Mouse (Mus musculus) lung, postnatal 4 days (tissue): Measurements from ENCODE around the gene Psmg4.

Source experiments
- DNase-seq, 2 experiments: peaks; one replicate each; pipeline ENCODE4 v3.0.0; 2021

The Psmg4 gene

DNA sequence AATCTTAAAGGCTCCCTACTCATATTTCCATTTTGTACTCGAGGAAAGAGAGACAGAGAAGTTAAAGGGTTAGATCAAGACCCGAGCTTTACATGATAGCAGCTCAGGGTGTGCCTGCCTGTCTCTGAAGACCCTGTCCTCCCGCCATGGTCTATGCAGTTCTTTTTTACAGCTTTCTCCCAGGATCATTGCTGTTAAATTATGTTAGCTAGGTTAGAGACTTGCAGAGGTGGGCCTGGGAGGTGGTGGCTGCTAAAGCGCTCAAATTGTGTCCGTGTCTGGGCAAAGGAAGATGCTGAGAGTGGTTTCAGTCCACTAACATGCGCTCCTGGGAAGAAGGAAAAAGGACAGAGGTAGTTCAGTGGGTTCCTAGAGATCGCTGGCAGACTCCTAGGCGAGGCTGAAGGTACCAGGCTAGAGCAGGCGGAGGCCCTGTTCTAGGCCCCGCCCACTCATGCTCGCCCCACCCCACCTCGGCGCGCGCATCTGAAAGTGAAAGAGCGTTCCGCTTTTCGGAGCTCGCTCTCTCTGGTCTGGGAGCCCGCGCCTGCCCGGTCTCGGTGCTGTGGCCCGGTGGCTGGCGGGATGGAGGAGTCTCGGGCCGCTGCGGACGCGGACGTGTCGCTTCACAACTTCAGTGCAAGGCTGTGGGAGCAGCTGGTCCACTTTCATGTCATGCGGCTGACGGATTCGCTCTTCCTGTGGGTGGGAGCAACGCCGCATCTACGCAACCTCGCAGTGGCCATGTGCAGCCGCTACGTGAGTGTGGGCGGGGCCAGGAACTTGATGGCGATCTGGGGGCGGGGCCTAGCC, at the start of gene Psmg4:
TSS of gene Psmg4 (plus strand) at position 474 of the 813 bp plus-strand sequence.
- peak; percentile 94 to 95 for DNase-seq

DNA sequence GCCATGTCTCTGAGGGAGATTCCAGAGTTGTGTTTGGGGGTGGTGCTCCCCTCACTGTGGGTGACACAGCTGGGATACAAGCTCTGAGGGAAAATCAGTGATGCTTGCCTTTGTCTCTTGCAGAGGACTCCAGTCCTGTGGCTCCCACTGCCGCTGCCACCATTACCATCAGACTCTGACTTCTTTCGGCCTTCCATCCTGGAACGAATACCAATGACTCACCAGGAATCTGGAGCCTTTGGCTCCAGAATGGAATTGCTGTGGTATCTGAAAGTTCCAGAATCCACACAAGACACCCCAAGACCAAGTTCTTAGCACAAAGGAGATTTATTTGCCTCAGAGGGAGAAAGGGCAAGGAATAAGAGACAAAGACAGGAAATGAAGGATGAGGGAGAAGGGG, 49.7 kb upstream of the Psmg4 start:
- DNase-seq = no peak

DNA sequence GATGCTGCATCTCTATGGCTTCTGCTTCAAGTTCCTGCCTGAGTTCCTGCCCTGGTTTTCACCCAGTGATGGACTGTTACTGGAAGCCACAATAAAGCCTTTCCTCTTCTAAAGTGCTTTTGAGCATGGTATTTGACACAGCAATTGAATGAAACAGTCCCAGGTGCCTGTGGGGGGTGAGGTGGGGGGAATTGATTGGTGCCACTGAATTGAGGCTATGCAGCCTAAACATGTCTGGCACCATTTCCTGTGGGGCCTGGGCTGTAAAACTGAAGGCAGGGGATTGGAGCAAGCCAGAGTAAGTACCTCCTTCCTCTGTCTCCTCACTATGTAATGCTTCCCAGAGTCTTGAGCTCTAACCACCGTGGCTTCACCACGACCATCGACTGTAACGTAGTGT, 48.1 kb upstream of the Psmg4 start:
- DNase-seq = no peak

DNA sequence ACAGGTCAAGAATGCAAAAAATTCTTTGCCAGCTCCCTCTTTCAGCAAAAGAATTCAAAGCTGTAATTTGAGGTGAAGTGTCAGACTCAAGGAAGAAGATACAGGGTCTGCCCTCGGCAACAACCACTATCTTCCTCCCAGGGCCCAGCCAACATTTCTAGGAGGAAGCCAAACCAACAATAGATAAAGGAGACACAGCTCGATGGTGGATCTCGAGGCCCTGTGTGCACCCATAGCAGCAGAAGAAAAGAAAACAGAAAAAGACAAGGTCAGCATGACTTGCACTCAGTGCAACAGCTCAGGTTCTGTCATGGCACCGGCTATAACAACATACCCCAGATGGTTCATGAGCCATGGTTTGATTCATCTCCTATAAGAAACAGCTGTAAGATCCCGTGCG, 46.3 kb upstream of the Psmg4 start:
- no peak for DNase-seq

DNA sequence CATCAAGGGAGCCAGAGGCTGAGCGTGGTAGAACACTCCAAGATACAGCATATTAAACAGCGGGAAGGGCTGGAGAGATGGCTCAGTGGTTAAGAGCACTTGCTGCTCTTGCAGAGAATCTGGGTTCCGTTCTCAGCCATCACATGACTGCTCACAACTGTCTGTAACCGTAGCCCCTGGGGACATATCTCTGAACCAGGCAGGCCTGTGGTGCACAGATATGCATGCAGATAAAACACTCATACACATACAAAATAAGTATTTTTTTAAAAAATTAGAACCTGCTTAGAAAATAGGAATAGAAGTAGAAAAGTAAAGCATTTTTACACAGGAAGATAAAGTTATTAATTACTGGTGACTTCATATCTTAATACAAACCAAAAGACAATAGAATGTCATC, 43.9 kb upstream of the Psmg4 start:
- no peak for DNase-seq

DNA sequence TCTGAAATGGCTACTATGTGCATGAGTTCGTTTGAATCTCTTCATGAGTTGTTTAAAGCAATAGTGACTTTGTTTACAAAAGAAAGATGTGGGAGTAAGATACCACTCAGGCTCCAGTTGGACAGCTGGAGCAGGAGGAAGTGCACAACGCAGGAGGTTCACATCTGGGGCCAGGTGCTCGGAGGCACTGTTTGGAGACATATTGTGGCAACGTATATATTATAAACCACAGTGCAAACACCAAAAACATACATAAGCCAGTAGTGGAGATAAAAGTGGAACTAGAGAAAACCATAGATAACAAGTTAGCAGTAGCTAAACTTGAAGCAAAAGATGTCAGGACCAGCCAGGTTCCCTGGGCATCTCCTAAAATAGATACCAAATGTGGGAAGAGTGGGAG, 43.4 kb upstream of the Psmg4 start:
- DNase-seq = no peak

DNA sequence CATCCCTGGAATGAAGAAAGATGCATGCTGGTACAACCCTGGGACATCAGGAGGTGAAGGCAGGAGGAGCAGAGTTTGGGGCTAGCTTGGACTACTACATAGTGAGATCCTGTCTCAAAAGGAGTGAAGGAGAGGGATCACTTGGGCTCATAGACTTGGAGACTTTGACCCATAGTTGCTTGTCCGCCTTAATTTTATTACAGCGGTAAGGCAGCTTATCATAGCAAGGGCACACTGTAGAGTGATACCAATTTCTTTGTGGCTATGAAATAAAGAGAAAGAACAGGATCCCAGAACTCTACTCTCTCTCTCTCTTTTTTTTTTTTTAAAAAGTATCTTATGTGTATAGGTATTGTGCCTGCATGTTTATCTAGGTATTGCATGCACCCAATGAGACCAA, 42.2 kb upstream of the Psmg4 start:
- no peak for DNase-seq

DNA sequence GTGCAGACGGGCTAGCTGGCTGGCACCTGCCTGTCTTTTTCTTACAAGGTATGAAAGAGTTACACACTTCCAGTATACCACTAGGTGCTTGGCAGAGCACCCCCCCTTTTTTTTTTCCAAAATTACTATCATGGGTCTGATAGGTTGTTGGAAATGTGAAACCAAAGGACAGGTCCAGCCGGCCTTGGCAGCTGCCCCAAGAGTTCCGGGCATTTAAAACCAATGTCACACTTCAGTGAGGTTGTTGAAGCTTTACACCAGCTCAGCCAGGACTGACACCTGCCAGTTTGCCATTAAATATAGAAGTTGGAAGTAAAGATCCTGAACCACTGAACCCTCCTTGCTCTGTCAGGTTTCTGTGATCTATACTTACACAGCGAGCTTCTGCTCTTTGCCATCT, 37.1 kb upstream of the Psmg4 start:
- DNase-seq = no peak

DNA sequence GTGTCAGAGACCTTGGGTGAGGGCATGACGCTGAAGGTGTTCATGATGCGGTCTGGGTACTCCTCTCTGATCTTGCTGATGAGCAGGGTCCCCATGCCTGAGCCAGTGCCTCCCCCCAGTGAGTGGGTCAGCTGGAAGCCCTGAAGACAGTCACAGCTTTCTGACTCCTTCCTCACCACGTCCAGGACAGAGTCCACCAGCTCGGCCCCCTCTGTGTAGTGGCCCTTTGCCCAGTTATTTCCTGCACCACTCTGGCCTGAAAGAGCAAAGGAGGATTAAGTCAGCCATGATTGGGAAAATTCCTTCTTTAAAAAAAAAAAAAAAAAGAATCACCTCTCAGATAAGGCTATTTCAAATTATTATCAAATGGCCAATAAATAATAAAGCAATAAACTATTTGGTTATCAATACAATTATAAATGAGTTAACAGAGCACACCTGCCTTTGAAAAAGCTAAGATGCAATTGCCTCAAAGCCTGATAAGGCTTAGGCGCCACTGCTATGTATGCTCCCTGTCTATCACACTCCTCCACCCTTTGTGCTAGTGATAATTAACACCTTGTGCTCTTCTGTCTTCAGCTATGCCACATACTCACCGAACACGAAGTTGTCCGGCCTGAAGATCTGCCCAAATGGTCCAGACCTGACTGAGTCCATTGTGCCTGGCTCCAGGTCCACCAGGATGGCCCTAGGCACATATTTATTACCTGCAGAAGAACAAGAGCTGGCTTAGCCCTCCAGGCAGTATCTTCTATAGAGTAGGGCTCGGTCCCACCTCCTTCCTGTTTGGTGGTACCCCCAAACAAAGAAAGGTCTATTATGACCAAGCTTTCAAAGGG, 34.3 kb upstream of the Psmg4 start:
- DNase-seq = no peak

DNA sequence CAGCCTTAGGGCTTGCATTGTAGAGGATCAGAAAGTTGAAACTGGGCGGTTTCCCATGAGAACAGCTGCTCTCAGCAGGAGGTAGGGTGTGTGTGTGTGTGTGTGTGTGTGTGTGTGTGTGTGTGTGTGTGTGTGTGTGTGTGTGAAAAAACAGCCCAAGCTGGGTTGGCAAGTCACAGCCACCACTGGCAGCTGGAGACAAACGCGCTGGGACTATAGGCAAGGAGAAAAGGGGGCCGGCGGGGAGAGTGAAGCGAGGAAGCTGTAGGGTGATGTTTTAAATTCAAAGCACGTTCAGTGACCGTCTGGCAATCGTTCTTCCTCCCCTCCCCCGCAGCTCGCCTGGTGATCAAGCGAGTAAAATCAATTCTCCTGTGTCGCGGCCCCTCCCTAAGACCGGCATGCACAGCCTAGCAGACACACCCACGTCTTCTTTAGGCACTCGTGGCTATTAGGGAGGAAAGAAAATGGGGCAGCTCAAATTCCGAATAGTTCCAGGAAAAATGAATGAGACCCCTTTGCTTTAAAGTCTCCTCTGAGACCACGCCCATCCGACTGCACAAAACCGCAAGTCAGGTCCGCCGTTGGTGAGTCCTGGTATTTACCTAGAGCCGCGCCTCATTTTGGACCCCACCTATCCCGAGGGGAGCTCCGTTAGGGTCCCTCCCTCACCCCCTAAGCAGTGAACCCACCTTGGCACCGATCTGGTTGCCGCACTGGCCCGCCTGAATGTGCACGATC, 33.1 kb upstream of the Psmg4 start:
- peak; percentile 35 to 48 for DNase-seq

DNA sequence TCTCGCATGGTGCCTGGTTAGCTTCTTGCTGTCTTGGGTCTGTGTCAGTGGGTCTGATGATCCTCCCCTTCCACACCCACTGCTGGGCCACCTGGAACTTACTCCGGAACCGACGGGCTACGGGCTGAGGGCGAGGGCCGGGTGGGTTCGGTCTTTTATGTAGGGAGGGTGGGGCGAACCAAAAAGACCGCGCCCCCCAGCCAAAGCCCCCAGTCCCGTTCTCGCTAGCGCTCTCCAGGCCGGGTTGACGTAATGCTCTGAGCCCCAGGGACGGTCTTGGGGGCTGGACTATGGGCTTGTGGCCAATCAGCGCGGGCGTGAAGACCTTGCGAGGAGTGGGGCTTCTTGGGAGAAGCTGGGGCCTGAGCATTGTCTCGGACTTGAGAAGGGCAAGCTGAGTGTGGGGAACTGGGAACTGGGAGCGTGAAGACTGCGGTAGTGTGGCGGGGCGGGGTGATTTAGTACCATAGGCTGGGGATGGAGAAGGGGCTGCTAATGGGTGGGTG, 32.5 kb upstream of the Psmg4 start, which contains the start of gene Tubb2b:
TSS of gene Tubb2b (minus strand) at position 241 of the 506 bp plus-strand sequence.
- DNase-seq = peak; percentile 81 to 84

DNA sequence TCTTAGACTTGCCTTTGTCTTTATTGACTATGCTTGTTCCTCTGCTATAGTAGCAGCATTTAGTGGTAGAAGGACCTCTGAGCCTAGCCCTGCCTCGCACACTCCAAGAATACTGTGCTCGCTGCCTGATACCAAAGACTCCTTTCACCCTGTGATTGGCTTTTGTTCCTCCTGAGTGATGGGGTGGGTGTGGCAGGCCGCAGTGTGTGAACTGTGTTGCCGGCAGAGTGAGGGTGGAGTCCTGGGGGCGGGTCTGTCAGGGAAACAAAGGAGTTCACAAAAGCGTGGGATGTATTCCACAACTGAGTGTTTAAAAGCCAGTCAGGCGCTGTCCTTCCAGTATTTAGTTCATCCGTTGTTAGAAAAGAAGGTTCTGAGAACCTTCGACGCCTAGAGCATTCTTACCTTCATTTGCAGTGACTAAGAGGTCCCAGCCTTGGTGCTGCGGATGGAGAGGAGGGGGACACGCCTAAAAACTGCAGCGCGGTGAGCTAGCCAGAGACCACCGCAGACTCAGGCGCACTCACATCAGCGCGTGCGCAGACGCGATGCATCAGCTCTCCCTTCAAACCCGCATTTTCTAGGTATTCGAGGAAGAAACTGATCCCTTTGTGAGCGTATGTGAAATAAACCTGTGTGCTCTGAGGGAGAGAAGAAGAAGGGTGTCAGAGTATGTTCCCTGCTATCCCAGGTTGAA, 31.6 kb upstream of the Psmg4 start:
- peak; percentile 64 to 74 for DNase-seq

DNA sequence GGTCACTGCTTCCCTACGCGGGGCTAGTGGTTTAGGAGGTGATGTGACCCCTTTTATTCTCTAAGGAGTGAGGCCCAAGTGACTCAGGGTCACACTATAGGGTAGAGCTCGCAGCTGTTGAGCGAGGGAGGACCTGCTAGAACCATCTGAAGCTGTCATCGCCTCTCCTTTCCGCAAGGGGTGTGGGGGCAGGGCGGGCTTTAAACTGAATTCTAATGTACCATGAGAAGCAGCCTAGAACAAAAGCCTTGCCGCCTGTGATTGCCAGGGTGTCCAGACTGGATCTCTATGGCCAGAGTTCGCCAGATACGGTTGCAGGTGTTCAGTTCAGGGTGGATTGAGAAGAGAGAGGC, 31.1 kb upstream of the Psmg4 start:
- DNase-seq = peak; percentile 49 to 58

DNA sequence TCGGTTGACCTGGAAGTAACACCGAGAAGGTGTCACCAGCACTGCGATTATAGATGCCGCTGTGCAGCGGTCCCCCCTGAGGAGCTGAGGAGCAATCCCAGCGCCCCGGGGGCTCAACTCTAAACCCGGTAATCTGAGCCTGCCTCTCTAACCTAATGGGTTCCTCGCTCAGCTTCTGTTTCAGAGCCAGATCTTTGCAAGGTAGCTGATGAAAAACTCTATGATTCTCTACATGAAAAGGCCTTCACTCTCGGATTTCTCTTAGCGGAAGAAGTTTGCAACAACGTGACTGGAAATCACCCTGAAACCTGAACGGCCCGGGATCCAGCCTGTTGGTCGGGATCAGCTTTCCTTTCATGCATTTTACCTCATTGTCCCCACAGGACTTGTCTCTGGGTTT, 30.5 kb upstream of the Psmg4 start:
- DNase-seq = no peak

DNA sequence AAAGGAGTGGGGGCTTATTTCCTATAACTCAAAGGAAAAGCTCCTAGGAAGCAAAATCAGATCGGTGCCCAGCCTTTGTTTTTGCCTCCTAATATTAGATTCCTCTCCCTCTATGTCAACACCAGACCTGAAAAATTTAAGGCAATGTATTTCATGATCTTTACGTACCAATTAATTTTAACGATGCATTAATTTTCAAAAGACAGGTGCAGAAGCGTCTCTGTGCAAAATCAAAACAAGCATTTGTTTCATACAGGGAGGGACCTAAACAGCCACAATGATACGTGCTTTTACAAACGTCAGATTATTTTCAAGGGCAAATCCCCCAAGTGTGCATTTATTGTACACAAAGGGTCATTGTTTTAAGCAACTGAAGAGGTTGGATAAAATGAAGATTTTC, 29.9 kb upstream of the Psmg4 start:
- DNase-seq = no peak

DNA sequence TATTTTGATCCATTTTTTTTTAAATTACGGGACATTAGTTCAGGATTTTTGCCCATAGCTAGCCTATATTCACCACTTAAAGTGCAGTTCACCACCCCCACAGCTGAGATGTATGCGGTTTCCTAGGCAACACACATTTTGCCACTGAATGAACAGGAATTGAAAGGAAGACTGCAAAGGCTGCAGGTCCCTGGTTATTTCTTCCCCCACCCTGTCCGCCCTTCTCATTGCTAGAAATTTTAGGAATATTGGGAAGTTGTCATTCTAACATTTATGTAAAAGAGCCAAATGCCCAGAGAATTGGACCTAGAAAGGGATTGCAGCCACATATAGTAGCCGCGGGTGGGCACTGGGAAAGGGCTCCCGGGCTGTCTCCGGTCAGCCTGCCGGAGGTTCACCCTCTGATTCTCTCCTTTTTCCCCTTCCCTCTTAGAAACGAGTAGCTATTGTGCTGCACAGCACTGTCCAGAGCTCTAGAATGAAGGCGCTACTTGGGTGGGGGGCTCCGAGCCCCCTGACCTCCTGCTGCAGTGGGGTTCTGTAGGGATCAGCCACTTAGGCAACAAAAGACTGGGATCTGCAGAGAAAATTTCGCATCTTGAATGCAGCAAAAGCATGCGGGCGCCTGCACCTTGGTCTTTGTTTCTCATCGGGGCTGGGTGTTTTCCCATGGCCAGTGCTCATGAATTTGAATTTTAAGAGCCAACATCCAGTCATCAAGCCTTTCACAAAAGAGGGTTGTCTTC, 29.3 kb upstream of the Psmg4 start:
- no peak for DNase-seq

DNA sequence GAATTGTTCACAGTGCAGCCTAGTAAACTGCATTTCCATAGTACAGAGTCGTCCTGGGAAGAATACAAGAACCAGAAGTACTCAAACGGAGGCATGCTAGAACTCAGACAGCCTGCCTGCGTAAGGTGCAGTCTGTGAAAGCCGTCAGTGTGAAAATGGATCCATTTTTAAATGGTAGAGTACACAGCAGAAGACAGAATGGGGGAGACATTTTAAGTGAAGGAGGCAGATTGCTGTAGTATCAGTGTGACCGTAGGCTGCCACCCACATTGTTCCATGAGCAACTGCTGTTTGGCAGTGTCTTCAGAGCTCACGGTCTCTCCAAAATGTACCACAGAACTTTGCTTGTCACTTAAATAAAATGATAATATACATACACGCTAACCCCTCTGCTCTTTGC, 28.5 kb upstream of the Psmg4 start:
- DNase-seq = no peak

DNA sequence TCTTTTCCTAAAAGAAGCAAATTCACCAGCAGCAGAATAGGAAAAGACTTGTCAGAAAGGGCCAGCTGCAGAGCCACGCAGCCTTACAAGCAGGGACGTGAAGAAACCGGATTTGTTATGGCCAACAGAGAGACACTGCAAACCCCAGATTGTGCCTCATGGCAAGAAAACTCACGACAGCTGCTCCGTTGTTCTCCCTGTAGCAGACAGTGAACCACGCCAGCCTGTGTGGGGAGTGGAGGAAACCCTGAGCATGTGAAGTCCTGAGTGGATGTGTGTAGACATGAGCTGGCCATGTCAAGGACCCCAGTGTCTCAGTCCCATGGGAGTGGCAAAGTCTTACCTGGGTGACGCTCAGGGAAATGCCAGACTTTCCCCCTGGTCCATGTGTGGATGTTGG, 26.2 kb upstream of the Psmg4 start:
- DNase-seq = no peak

DNA sequence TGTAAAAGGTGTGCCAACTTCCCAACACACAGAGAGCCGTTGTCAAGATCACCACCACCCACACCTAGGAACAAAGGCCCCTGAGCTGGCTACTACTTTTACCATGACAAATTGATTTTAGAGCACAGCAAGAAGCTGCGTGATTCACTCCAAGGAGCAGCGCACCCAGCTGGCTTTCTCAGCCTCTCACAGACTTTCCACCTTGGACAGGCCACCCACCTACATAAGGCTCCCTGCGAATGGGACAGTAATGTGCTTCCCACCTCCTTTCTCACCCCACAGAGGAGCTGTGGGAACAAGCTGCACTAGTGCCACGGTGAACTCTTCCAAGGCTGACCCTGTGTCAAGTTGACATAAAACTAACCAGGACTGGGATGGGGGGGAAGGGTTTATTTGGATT, 19.4 kb upstream of the Psmg4 start:
- no peak for DNase-seq

DNA sequence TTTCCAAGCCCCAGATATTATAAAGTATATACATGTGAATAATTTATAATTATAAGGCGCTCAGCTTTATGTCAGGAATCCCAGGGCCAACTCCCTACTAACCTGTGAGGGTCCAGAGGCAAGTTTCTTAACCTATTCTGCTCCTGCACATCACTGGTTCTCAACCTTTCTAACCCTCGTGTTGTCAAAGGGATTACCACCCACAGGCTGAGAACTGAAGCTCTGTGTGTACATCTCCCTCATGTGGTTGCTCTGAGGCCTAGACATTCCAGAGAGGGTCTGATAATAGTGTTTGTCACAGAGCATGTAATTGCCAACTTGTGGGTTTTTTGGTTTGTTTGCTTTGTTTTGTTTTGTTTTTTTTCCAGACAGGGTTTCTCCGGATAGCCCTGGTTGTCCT, 15.8 kb upstream of the Psmg4 start:
- DNase-seq = no peak

DNA sequence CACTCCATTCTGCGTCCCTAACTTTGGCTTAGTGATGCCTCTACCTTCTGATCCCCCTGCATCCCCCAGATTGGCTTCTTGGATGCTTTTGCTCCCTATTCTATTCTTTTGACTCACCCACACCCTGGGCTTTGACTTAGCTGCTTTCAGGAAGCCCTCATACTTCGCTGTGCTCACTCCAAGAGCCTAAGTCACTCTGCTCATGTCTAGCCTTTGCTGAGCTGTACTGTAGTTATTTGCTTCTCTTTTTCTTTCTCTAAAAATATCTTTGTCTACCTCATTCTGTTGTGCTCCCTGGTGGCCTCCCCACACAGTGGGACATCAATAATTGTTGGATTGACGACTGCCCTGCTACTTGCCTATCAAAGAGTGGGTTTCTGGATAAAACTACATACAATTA, 14.6 kb upstream of the Psmg4 start:
- no peak for DNase-seq
